Mouse (Mus musculus) cortical plate, adult 2 months (tissue): ENCODE measurements around the gene Igsf8. TPM values are rescaled to one million over a fixed set of nuclear protein-coding genes. Genes with fewer than 3 reads are reported as not detected.

Source experiments
- H3K27ac ChIP-seq: fragments of 200-500 bp; 2 replicates; pipeline ENCODE4 v1.5.1; 2012; ENCODE audit warnings: low read length, control low read depth, inconsistent platforms; ENCODE audit not compliant: insufficient read depth
- H3K4me1 ChIP-seq: fragments of 200-500 bp; 2 replicates; pipeline ENCODE4 v1.6.1; 2011; ENCODE audit warnings: low read length; ENCODE audit not compliant: control insufficient read depth, insufficient read depth
- H3K4me3 ChIP-seq: fragments of 200-500 bp; 2 replicates; pipeline ENCODE4 v1.5.1; 2011; ENCODE audit warnings: mild to moderate bottlenecking, low read length, control low read depth; ENCODE audit not compliant: insufficient read depth
- CTCF ChIP-seq: fragments of 200-500 bp; IDR thresholded peaks from 2 replicates; pipeline ENCODE4 v1.5.1; 2011; ENCODE audit warnings: mild to moderate bottlenecking, control low read depth, low read length; ENCODE audit not compliant: insufficient read depth; ENCODE audit errors: extremely low read depth
- POLR2A ChIP-seq: fragments of 200-500 bp; IDR thresholded peaks from 2 replicates; pipeline ENCODE4 v1.6.1; 2011; ENCODE audit warnings: mild to moderate bottlenecking, low read length, control low read depth; ENCODE audit not compliant: insufficient read depth; ENCODE audit errors: extremely low read depth
- polyA plus RNA-seq: library from polyadenylated mRNA; depleted of rRNA; stranded (reverse); fragments of >200 nt; gene quantifications from 2 replicates; pipeline ENCODE4 v1.2.3, GENCODE M21; 2012

The Igsf8 gene
- polyA plus RNA-seq, 1 experiment: 318 TPM

DNA sequence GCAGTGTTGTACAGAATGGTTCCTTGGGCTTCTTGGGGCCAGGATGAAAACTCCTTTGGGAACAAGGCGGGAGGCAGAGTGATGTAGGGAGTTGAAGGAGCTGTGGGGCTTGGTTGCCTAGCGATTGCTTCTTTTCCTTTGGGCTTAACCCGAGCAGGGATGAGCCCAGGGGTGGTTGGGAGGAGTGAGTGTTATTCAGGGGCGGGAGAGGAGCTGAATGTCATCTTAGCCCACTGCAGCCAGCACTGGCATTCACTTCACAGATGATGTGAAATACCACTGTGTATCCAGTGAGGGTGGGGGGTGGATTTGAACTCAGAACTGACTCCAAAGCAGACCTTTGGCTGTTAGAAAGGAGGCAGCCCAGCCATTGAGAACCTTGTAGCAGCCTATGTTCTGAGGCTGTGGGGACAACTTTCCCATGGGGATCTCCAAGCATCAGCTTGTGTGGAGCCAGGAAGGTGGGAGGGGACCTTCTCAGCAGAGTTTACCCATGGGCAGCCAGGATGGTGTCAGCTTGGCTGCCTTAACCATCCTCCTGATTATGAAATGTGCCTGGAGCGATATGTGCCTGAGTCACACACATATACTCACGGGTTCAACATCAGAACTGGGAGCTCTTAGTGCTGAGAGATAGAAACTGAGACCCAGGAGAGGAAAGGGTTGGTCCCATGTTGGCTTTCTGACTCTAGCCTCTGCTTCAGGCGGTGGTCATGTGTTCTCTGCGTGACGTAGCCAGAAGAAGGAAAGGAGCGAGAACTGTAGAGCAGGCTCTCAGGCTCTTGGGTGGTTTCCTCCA lies 52.4 kb downstream of the Igsf8 start:
- TF ChIP-seq CTCF (no peak), POLR2A (peak; percentile 69; the same call in 1 of the 2 replicates)
- Histone ChIP-seq H3K4me3 (peak overlapping the region; percentile 98), H3K4me1 (peaks cover 9% of the 10 kb centered on the region), H3K27ac (peak overlapping the region; percentile 97)

DNA sequence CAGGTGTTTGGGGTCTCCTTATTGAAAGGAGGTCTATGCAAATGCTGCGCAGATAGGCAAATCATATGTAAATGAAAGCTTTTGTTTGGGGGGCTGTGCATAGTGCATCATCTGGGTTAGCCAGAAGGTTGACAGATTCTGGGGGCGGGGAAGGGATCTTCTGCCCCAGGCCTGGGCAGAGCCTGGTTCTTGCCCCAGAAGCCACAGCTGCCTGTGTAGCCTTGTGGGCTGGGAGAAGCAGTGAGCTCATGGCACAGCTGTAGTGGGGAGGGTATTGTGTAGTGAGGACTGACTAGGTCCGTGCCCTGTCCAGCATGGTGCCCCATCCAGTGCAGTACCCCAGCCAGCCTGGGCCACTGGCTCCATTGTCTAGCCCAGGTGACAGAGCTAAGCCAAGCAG lies 53.5 kb downstream of the Igsf8 start:
- Histone ChIP-seq H3K4me1 (peaks cover 4% of the 10 kb centered on the region), H3K27ac (peak overlapping the region; percentile 26), H3K4me3 (peak overlapping the region; percentile 6)
- TF ChIP-seq POLR2A (no peak), CTCF (no peak)

- peaks cover 3% of the 10 kb centered on the region for H3K4me1 ChIP-seq
- no peak overlapping the region for H3K4me3 ChIP-seq
- 0 out of 2 replicates have a peak overlapping the region, but pooled peaks have one; percentile 6 for H3K27ac ChIP-seq
- TF ChIP-seq POLR2A: no peak
- no peak for TF ChIP-seq CTCF
Measured at GRCm38 (mm10) chr1:172317431-172317830, 56.0 kb downstream of the Igsf8 start.

GRCm38 (mm10) chr1:172317946-172318345 lies 56.5 kb downstream of the Igsf8 start:
- no peak for TF ChIP-seq CTCF
- no peak for TF ChIP-seq POLR2A
- H3K4me1 ChIP-seq: peaks cover 3% of the 10 kb centered on the region
- peak overlapping the region; percentile 70 for H3K27ac ChIP-seq
- H3K4me3 ChIP-seq: no peak overlapping the region

DNA sequence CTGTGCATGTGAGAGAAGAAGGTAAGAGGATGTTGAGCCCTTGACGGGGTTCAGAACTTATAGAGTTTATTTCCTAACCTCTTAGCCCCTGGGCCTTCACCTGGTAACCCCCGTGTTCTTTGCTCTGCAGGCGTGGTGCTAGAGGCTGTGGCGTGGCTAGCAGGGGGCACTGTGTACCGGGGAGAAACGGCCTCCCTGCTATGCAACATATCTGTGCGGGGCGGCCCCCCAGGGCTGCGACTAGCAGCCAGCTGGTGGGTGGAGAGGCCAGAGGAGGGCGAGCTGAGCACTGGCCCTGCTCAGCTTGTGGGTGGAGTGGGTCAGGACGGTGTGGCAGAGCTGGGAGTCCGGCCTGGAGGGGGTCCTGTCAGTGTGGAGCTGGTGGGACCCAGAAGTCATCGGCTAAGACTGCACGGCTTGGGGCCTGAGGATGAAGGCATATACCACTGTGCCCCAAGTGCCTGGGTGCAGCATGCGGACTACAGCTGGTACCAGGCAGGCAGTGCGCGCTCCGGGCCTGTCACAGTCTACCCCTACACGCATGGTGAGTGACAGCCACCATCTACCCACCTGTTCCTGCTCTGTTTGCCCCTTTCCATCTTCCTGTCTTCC lies 57.1 kb downstream of the Igsf8 start:
- Histone ChIP-seq H3K4me3 (no peak overlapping the region), H3K4me1 (peaks cover 6% of the 10 kb centered on the region), H3K27ac (peak overlapping the region; percentile 70)
- TF ChIP-seq CTCF: no peak
- peak; percentile 46; the same call in 1 of the 2 replicates for TF ChIP-seq POLR2A

- H3K27ac ChIP-seq: peak overlapping the region; percentile 37; the same call in 1 of the 2 replicates
- H3K4me1 ChIP-seq: peaks cover 10% of the 10 kb centered on the region
- TF ChIP-seq CTCF (no peak), POLR2A (peak; percentile 79)
- no peak overlapping the region for H3K4me3 ChIP-seq
Measured at GRCm38 (mm10) chr1:172319346-172319745, 57.9 kb downstream of the Igsf8 start.

- Histone ChIP-seq H3K4me3 (no peak overlapping the region), H3K27ac (peak overlapping the region; percentile 25; the same call in 1 of the 2 replicates), H3K4me1 (peaks cover 12% of the 10 kb centered on the region)
- TF ChIP-seq CTCF (no peak), POLR2A (peak; percentile 60)
Measured at GRCm38 (mm10) chr1:172319921-172320411, 58.5 kb downstream of the Igsf8 start.

DNA sequence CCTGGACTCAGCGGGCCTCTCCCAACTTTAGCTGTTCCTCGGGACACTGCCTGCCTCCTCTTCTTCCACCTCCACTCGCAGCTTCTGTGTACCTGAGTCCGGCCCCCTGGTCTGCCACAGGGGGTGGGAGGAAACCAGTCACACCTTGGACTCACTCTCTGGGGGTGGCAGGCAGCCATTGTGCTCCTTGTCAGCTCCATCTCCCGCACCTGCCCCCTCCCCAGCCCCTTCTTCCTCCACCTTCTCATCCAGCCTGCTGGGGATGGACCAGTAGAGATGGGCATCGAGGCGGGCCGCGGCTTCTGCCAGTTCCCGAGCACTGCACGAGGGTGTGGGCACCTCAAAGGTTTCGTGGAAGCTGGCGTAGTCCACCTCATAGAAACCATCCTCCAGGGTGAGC lies 61.3 kb downstream of the Igsf8 start:
- peak overlapping the region; percentile 95 for H3K27ac ChIP-seq
- peaks cover 12% of the 10 kb centered on the region for H3K4me1 ChIP-seq
- TF ChIP-seq POLR2A: peak; percentile 31; the same call in 1 of the 2 replicates
- no peak for TF ChIP-seq CTCF
- no peak overlapping the region for H3K4me3 ChIP-seq

DNA sequence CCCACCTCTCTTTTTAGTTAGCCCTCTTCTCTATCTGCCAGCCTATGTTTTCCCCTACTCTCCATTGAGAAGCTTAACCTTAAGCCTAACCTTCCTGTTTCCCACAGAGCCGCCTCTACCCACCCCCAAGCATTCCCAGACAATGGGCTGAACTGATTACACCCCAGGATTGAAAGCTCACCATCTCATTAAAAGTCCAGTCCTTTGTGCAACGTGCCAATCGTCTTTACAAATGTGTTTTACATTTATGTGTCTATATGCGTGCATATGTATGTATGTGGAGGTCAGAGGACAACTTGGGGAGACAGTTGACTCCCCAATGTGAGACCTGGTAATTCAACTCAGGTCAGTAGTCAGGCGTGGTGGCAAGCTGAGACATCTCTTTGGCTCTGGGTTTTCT lies 61.9 kb downstream of the Igsf8 start:
- Histone ChIP-seq H3K4me3 (no peak overlapping the region), H3K27ac (peak overlapping the region; percentile 95), H3K4me1 (peaks cover 12% of the 10 kb centered on the region)
- TF ChIP-seq POLR2A: no peak
- TF ChIP-seq CTCF: no peak
